Mouse (Mus musculus) heart, adult 2 months (tissue): ENCODE results near the gene Inha. TPM values are rescaled to one million over a fixed set of nuclear protein-coding genes. Genes with fewer than 3 reads are reported as not detected.

Experiments used
- DNase-seq, 2 experiments: peaks; one replicate each; pipeline ENCODE4 v3.0.0; 2021
- H3K27ac ChIP-seq: fragments of 200-600 bp; 2 replicates; pipeline ENCODE4 v1.8.1; 2022
- H3K27me3 ChIP-seq: fragments of 200-500 bp; 2 replicates; pipeline ENCODE4 v1.6.1; 2012; ENCODE audit warnings: mild to moderate bottlenecking, low read length, inconsistent platforms, mixed read lengths; ENCODE audit not compliant: control insufficient read depth, insufficient read depth
- H3K36me3 ChIP-seq: fragments of 200-500 bp; 2 replicates; pipeline ENCODE4 v1.6.1; 2012; ENCODE audit warnings: low read length, inconsistent platforms; ENCODE audit not compliant: control insufficient read depth, insufficient read depth
- H3K4me1 ChIP-seq: fragments of 200-500 bp; 2 replicates; pipeline ENCODE4 v1.6.1; 2011; ENCODE audit warnings: low read length; ENCODE audit not compliant: control insufficient read depth, insufficient read depth
- H3K4me3 ChIP-seq: fragments of 200-600 bp; 2 replicates; pipeline ENCODE4 v1.8.1; 2022
- H3K79me2 ChIP-seq: fragments of 200-500 bp; replicated peaks from 2 replicates; pipeline ENCODE4 v1.6.1; 2012; ENCODE audit warnings: mild to moderate bottlenecking, inconsistent platforms, low read length, moderate library complexity, mixed read lengths; ENCODE audit not compliant: control insufficient read depth, insufficient read depth
- H3K9ac ChIP-seq: fragments of 200-500 bp; 2 replicates; pipeline ENCODE4 v1.6.1; 2012; ENCODE audit warnings: low read depth, mild to moderate bottlenecking, control low read depth, inconsistent platforms, low read length, mixed read lengths
- CTCF ChIP-seq: fragments of 200-600 bp; IDR thresholded peaks from 2 replicates; pipeline ENCODE4 v1.8.1; 2022; ENCODE audit warnings: antibody characterized with exemption, mild to moderate bottlenecking, moderate library complexity
- EP300 ChIP-seq: fragments of 200-500 bp; IDR thresholded peaks from 2 replicates; pipeline ENCODE4 v1.6.1; 2011; ENCODE audit warnings: low read depth, low read length, control low read depth; ENCODE audit not compliant: insufficient read depth
- POLR2A ChIP-seq: fragments of 200-500 bp; IDR thresholded peaks from 2 replicates; pipeline ENCODE4 v1.6.1; 2011; ENCODE audit warnings: mild to moderate bottlenecking, low read depth, low read length, control low read depth; ENCODE audit not compliant: insufficient read depth
- WGBS: fragments of 180-500 bp; shearing (Covaris S2); methylation state at CpG from one replicate; pipeline ENCODE4 v1.1.7; 2018; 5-methylcytosine and 5-hydroxymethylcytosine counted together
- intact Hi-C: fragments of 180-260 bp; cut with DNase I; formaldehyde crosslinking; loops from one replicate; pipeline ENCODE4 v1.15.1; 2025
- polyA plus RNA-seq: library from polyadenylated mRNA; depleted of rRNA; stranded (reverse); fragments of >200 nt; gene quantifications from 2 replicates; pipeline ENCODE4 v1.2.3, GENCODE M21; 2012
- total RNA-seq, 2 experiments: library from RNA; stranded (reverse); gene quantifications; 2 replicates each; pipeline ENCODE4 v1.2.3; 2021

The Inha gene
- total and polyA plus RNA-seq, 3 experiments = 4.1 to 20.4 (median 4.3) TPM

DNA sequence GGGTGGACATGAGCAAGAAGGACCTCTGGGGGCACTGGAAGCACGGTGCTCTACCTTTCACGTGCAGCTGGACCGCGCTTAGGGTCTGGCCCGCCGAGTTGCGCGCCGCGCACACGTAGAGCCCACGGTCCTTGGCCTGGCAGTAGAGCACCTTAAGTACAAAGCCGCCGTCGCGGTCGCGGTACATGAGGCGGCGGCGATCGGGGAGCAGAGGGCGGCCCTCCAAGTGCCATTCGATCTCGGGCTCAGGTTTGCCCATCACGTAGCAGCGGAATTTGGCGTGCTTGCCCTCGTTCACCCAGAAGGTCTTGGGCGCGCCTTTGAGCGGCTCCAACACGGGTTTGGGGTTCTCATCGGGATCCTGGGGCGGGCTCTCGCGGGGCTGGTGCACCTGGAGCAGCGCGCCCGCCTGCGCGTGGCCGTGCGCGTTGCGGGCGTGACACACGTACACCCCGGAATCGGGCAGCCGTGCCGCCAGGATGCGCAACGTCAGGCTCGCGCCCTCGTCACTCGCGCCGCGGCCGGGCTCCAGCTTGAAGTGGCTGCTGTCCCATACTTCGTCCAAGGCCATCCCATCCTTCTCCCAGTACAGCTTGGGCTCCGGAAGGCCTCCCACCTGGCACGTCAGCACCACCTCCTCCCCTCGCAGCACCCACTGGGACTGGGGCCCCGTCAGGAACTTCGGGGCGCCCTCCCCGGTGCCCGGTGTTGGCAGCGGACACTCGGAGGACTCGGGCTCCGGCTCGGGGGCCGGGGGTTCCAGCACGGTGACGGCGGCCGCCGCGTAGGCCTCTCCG, 1.5 kb upstream of the Inha start:
- H3K4me3 ChIP-seq = peak overlapping the region; percentile 87
- DNase-seq = peak; percentile 76 to 83
- H3K36me3 ChIP-seq = no peaks in the 10 kb centered on the region
- WGBS = 3% methylated on average over 84 of the region's 84 CpGs
- intact Hi-C loops = loop anchor here (2.0 to 5.0 kb wide), 2 partner anchors 27 to 42 kb away; partner anchors contain the start of genes Chpf, Slc4a3 and Tmem198
- no peaks in the 10 kb centered on the region; the same call in 1 of the 2 replicates for H3K79me2 ChIP-seq
- H3K27ac ChIP-seq = peak overlapping the region; percentile 94
- H3K9ac ChIP-seq = peak overlapping the region; percentile 80
- TF ChIP-seq EP300 = no peak
- TF ChIP-seq POLR2A = peak; percentile 66
- TF ChIP-seq CTCF = no peak
- no peaks in the 10 kb centered on the region for H3K27me3 ChIP-seq
- H3K4me1 ChIP-seq = peaks cover 5% of the 10 kb centered on the region; the same call in 1 of the 2 replicates

DNA sequence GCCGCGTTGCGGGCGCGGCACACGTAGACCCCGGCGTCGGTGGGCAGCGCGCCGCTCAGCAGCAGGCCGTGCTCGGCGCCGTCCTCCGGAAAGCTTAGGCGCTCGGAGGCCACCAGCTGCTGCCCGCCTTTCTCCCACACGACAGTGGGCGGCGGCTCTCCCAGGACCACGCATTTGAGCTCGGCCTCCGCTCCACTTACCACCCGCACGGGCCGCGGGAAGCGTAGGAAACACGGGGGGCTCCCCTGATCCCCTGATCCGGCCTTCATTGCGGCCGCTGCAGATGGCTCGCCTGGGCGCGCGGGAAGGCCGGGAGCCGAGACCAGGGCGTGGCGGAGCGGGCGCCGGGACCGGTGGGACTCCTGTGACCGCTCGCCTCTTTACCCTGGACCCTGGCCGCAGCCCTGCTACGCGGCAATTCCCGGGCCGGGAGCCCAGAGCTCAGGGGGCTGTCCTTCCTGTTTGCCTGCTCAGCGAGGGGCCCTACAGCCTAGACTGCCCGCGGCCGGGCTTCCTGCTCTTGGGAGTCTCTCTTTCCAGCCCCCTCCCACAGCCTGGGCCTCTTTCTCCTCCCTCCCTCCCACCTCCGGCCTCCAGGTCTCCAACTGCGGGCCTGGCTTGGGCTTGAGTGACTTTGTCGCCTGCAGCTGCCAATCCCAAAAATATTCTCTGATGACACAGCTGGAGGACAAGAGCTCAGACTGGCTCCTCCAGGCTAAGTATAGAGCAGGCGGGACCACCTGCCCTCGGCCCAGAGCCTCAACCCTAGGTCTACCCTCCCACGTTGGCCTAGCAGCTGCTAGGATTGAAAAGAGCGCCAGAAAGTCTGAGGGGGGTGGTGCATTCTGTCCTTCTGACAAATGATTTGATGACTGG, 683 bp upstream of the Inha start, which contains the start of gene Obsl1:
Gene Obsl1, minus strand, starts transcription at position 497 of the 876 bp plus-strand sequence.
- H3K27me3 ChIP-seq = no peaks in the 10 kb centered on the region
- H3K4me1 ChIP-seq = peaks cover 5% of the 10 kb centered on the region; the same call in 1 of the 2 replicates
- peak within 1 kb of the TSS; percentile 87 for H3K4me3 ChIP-seq
- intact Hi-C loops = loop anchor here (2.0 to 5.0 kb wide), 2 partner anchors 27 to 41 kb away; partner anchors contain the start of genes Chpf, Slc4a3 and Tmem198
- WGBS = under 1% methylated on average over 65 of the region's 65 CpGs
- H3K27ac ChIP-seq = peak within 1 kb of the TSS; percentile 94
- no peaks in the 10 kb centered on the region; the same call in 1 of the 2 replicates for H3K79me2 ChIP-seq
- H3K36me3 ChIP-seq = no peaks in the 10 kb centered on the region
- peak within 1 kb of the TSS; percentile 80 for H3K9ac ChIP-seq
- DNase-seq = peak; percentile 82 to 83
- TF ChIP-seq POLR2A (0 out of 2 replicates have a peak, but pooled peaks have one; percentile 36), CTCF (no peak)

DNA sequence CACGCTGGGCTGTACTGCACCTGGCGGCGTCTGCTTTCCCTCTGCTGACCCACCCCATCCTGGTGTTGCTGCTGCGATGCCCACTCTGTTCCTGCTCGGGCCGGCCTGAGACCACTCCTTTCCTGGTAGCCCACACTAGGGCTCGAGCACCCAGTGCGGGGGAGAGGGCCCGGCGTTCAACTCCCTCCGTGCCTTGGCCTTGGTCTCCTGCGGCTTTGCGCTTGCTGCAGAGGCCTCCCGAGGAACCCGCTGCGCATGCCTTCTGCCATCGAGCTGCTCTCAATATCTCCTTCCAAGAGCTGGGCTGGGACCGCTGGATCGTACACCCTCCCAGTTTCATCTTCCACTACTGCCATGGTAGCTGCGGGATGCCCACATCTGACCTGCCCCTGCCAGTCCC, 2.7 kb downstream of the Inha start:
- H3K27me3 ChIP-seq = no peaks in the 10 kb centered on the region
- WGBS = 70% methylated on average over 20 of the region's 20 CpGs
- no peak overlapping the region for H3K4me3 ChIP-seq
- TF ChIP-seq POLR2A (no peak), EP300 (no peak), CTCF (no peak)
- no peak overlapping the region for H3K9ac ChIP-seq
- peaks cover 4% of the 10 kb centered on the region; the same call in 1 of the 2 replicates for H3K4me1 ChIP-seq
- DNase-seq = no peak
- intact Hi-C loops = loop anchor here (5.0 kb wide), 1 partner anchor 38 kb away; the partner anchor contains the start of gene Slc4a3
- H3K79me2 ChIP-seq = no peaks in the 10 kb centered on the region
- H3K36me3 ChIP-seq = no peaks in the 10 kb centered on the region
- H3K27ac ChIP-seq = no peak overlapping the region

DNA sequence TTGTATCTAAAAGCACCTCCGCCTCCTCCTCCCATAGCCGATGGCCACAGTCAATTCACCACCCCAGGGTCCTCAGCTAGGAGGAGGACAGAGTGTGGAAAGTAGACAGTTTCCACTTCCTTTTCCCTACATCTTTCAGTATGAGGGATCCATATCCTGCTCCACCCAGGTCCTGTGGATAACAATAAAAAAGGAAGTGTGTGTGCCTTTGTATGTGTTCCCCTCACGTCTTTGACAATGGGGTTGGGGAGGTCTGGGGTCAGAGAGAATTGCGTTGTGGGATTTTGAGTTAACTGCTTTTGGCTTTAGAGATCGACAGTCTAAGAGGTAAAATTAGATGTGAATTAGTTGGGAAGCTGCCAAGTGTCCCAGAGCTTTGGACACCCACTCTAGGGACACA, 3.3 kb downstream of the Inha start:
- H3K79me2 ChIP-seq = no peaks in the 10 kb centered on the region
- no peak for DNase-seq
- TF ChIP-seq CTCF (no peak), EP300 (no peak), POLR2A (no peak)
- no peaks in the 10 kb centered on the region for H3K27me3 ChIP-seq
- 28% methylated on average over 5 of the region's 5 CpGs for WGBS
- H3K4me3 ChIP-seq = no peak overlapping the region
- no peak overlapping the region for H3K27ac ChIP-seq
- intact Hi-C loops = no loop called here
- H3K9ac ChIP-seq = no peak overlapping the region
- peaks cover 4% of the 10 kb centered on the region; the same call in 1 of the 2 replicates for H3K4me1 ChIP-seq
- H3K36me3 ChIP-seq = no peaks in the 10 kb centered on the region

DNA sequence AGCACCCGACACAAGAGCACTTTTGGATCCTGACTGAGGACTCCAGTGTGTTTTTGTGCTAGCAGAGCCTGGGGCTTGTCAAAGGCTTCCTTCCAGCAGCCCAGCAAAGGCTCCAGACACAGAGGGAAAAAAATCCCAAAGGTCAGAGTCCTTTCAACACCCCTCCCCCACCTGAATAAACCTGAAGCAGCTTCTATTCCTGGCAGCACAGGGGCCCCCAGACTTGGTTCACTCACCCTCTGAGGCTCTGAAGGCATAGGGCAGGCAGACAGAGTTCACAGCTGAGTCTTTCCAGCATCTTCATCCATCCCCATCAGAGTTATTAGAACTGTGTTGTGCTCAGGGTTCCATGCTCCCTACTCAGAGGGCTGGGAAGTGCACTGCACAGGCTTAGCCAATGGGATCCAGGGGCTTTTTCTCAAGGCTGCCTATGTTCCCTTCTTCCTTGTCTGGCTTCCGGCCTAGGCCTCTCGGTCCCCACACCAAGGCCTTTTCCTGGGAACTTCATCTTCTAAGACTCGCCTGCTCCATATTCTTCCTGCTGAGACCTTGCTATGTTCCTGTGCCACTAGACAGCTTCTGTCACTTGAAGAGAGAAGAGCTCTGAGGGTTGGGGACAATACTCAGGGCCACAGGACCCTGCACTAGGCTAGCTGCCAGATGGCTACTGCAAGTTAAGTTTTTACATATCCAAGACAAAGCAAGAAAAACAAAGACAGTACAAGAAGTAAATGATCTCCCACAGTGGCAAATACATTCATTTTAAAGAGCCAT, 4.7 kb downstream of the Inha start:
- Histone ChIP-seq H3K79me2 (no peaks in the 10 kb centered on the region), H3K27me3 (no peaks in the 10 kb centered on the region), H3K36me3 (no peaks in the 10 kb centered on the region), H3K4me3 (no peak overlapping the region), H3K9ac (no peak overlapping the region), H3K27ac (no peak overlapping the region), H3K4me1 (peaks cover 4% of the 10 kb centered on the region; the same call in 1 of the 2 replicates)
- no peak for TF ChIP-seq EP300
- no peak for TF ChIP-seq CTCF
- TF ChIP-seq POLR2A = no peak
- DNase-seq = no peak
- intact Hi-C loops = no loop called here
- WGBS = 58% methylated on average over 4 of the region's 4 CpGs
